Mouse (Mus musculus): Measurements from ENCODE around the gene Irgm1. TPM values are rescaled to one million over a fixed set of nuclear protein-coding genes. Genes with fewer than 3 reads are reported as not detected.
"Not testable (repeated sequence)": the region's sequence is repeated elsewhere in the genome, so short reads cannot be mapped to it uniquely, and the experiment has no call there.

The Irgm1 gene
- polyA plus RNA-seq (2014; fragmentation: Nextera tagmentation; extraction: Ambion mirVana), result 6.7 and 7.6 TPM in 2 replicates

GRCm38 (mm10) chr11:48871201-48871772, at the start of gene Irgm1:
Irgm1 (minus strand) TSS chr11:48871683.
- Histone ChIP-seq H3K27me3 (ENCODE audit: insufficient read depth, low read length) (no peaks in the 10 kb centered on the region), H3K27ac (ENCODE audit: low read depth) (peak within 1 kb of the TSS; percentile 77), H3K9ac (peak within 1 kb of the TSS; percentile 69), H3K36me3 (ENCODE audit: insufficient read depth) (no peaks in the 10 kb centered on the region), H3K9me3 (ENCODE audit: low read depth, low read length) (no peaks in the 10 kb centered on the region), H3K4me2 (peak within 1 kb of the TSS; percentile 73), H3K4me1 (ENCODE audit: insufficient read depth) (0 out of 2 replicates have a peak, but pooled peaks cover 10% of the 10 kb centered on the region), H3K4me3 (ENCODE audit: low read depth, low read length) (peak within 1 kb of the TSS; percentile 46)
- TF ChIP-seq CTCF (IDR thresholded peaks at IDR 0.05; ENCODE audit: low read depth), result peak; percentile 37
- peak; percentile 76 for DNase-seq
- peak; percentile 49; the same call in 1 of the 2 replicates for ATAC-seq (ENCODE audit: insufficient read depth)
- 2% methylated on average over 19 of the region's 19 CpGs for WGBS

- WGBS, result 68% methylated on average over 3 of the region's 3 CpGs
- no peaks in the 10 kb centered on the region for H3K9me3 ChIP-seq (ENCODE audit: low read depth, low read length)
These were observed 46.9 kb upstream of the Irgm1 start for GRCm38 (mm10) chr11:48918380-48918779.

GRCm38 (mm10) chr11:48913611-48914010, 42.1 kb upstream of the Irgm1 start:
- no peaks in the 10 kb centered on the region for H3K9me3 ChIP-seq (ENCODE audit: low read depth, low read length)
- no peak overlapping the region for H3K4me2 ChIP-seq
- no peak overlapping the region for H3K9ac ChIP-seq
- ATAC-seq (ENCODE audit: insufficient read depth) (no peak), DNase-seq (no peak)
- 86% methylated on average over 1 of the region's 1 CpGs for WGBS
- no peaks in the 10 kb centered on the region for H3K4me1 ChIP-seq (ENCODE audit: insufficient read depth)
- H3K36me3 ChIP-seq (ENCODE audit: insufficient read depth), result no peaks in the 10 kb centered on the region
- no peak overlapping the region for H3K27ac ChIP-seq (ENCODE audit: low read depth)
- no peak overlapping the region for H3K4me3 ChIP-seq (ENCODE audit: low read depth, low read length)
- H3K27me3 ChIP-seq (ENCODE audit: insufficient read depth, low read length), result no peaks in the 10 kb centered on the region
- no peak for TF ChIP-seq CTCF (IDR thresholded peaks at IDR 0.05; ENCODE audit: low read depth)

More at GRCm38 (mm10) chr11:48918380-48918779, 46.9 kb upstream of the Irgm1 start:
- Histone ChIP-seq H3K4me1 (ENCODE audit: insufficient read depth) (no peaks in the 10 kb centered on the region), H3K4me3 (ENCODE audit: low read depth, low read length) (no peak overlapping the region), H3K4me2 (no peak overlapping the region), H3K36me3 (ENCODE audit: insufficient read depth) (no peaks in the 10 kb centered on the region), H3K9ac (no peak overlapping the region), H3K27ac (ENCODE audit: low read depth) (no peak overlapping the region), H3K27me3 (ENCODE audit: insufficient read depth, low read length) (no peaks in the 10 kb centered on the region)
- DNase-seq, result no peak
- no peak for TF ChIP-seq CTCF (IDR thresholded peaks at IDR 0.05; ENCODE audit: low read depth)
- no peak for ATAC-seq (ENCODE audit: insufficient read depth)

- no peaks in the 10 kb centered on the region for H3K36me3 ChIP-seq (ENCODE audit: insufficient read depth)
- no peak overlapping the region for H3K9ac ChIP-seq
- H3K4me3 ChIP-seq (ENCODE audit: low read depth, low read length), result no peak overlapping the region
- no peaks in the 10 kb centered on the region for H3K9me3 ChIP-seq (ENCODE audit: low read depth, low read length)
- no peaks in the 10 kb centered on the region for H3K27me3 ChIP-seq (ENCODE audit: insufficient read depth, low read length)
- no peak for DNase-seq
- no peak for TF ChIP-seq CTCF (IDR thresholded peaks at IDR 0.05; ENCODE audit: low read depth)
- no peak overlapping the region for H3K27ac ChIP-seq (ENCODE audit: low read depth)
- ATAC-seq (ENCODE audit: insufficient read depth), result no peak
- no peaks in the 10 kb centered on the region for H3K4me1 ChIP-seq (ENCODE audit: insufficient read depth)
- no peak overlapping the region for H3K4me2 ChIP-seq
- WGBS, result 42% methylated on average over 1 of the region's 1 CpGs
These were observed 37.0 kb upstream of the Irgm1 start for GRCm38 (mm10) chr11:48908459-48908858.

- 42% methylated on average over 2 of the region's 2 CpGs for WGBS
- TF ChIP-seq CTCF (IDR thresholded peaks at IDR 0.05; ENCODE audit: low read depth), result no peak
- DNase-seq, result peak; percentile 11
- no peak within 1 kb of the TSS for H3K9ac ChIP-seq
- no peaks in the 10 kb centered on the region for H3K27me3 ChIP-seq (ENCODE audit: insufficient read depth, low read length)
- H3K4me3 ChIP-seq (ENCODE audit: low read depth, low read length), result no peak within 1 kb of the TSS
- no peak within 1 kb of the TSS for H3K27ac ChIP-seq (ENCODE audit: low read depth)
- no peaks in the 10 kb centered on the region for H3K4me1 ChIP-seq (ENCODE audit: insufficient read depth)
- H3K4me2 ChIP-seq, result no peak within 1 kb of the TSS
- ATAC-seq (ENCODE audit: insufficient read depth), result no peak
- H3K36me3 ChIP-seq (ENCODE audit: insufficient read depth), result no peaks in the 10 kb centered on the region
- no peaks in the 10 kb centered on the region for H3K9me3 ChIP-seq (ENCODE audit: low read depth, low read length)
These were observed 30.5 kb upstream of the Irgm1 start, which contains the start of gene Gm5431 for GRCm38 (mm10) chr11:48902021-48902420. Gm5431 (minus strand) TSS chr11:48902214.

GRCm38 (mm10) chr11:48901567-48901930, 30.1 kb upstream of the Irgm1 start:
- H3K9ac ChIP-seq; H3K4me3 ChIP-seq (ENCODE audit: low read depth, low read length); ATAC-seq (ENCODE audit: insufficient read depth); H3K36me3 ChIP-seq (ENCODE audit: insufficient read depth); H3K27ac ChIP-seq (ENCODE audit: low read depth); H3K9me3 ChIP-seq (ENCODE audit: low read depth, low read length); H3K4me2 ChIP-seq; H3K27me3 ChIP-seq (ENCODE audit: insufficient read depth, low read length); DNase-seq; H3K4me1 ChIP-seq (ENCODE audit: insufficient read depth): not testable (repeated sequence)
- WGBS, result 83% methylated on average over 1 of the region's 1 CpGs

- not testable (repeated sequence) for H3K27ac ChIP-seq (ENCODE audit: low read depth); H3K4me1 ChIP-seq (ENCODE audit: insufficient read depth); ATAC-seq (ENCODE audit: insufficient read depth); H3K9ac ChIP-seq; H3K27me3 ChIP-seq (ENCODE audit: insufficient read depth, low read length); DNase-seq; H3K4me3 ChIP-seq (ENCODE audit: low read depth, low read length); H3K36me3 ChIP-seq (ENCODE audit: insufficient read depth); H3K4me2 ChIP-seq; H3K9me3 ChIP-seq (ENCODE audit: low read depth, low read length)
- WGBS, result 66% methylated on average over 6 of the region's 6 CpGs
These were observed 29.4 kb upstream of the Irgm1 start for GRCm38 (mm10) chr11:48900654-48901566.

All from lung, embryonic 14.5 days (tissue).